Mouse (Mus musculus): Measurements from ENCODE around the gene Ndufb10. TPM values are rescaled to one million over a fixed set of nuclear protein-coding genes. Genes with fewer than 3 reads are reported as not detected.

The Ndufb10 gene
- polyA plus RNA-seq, 1 experiment from 2014 or later, result 262 TPM

DNA sequence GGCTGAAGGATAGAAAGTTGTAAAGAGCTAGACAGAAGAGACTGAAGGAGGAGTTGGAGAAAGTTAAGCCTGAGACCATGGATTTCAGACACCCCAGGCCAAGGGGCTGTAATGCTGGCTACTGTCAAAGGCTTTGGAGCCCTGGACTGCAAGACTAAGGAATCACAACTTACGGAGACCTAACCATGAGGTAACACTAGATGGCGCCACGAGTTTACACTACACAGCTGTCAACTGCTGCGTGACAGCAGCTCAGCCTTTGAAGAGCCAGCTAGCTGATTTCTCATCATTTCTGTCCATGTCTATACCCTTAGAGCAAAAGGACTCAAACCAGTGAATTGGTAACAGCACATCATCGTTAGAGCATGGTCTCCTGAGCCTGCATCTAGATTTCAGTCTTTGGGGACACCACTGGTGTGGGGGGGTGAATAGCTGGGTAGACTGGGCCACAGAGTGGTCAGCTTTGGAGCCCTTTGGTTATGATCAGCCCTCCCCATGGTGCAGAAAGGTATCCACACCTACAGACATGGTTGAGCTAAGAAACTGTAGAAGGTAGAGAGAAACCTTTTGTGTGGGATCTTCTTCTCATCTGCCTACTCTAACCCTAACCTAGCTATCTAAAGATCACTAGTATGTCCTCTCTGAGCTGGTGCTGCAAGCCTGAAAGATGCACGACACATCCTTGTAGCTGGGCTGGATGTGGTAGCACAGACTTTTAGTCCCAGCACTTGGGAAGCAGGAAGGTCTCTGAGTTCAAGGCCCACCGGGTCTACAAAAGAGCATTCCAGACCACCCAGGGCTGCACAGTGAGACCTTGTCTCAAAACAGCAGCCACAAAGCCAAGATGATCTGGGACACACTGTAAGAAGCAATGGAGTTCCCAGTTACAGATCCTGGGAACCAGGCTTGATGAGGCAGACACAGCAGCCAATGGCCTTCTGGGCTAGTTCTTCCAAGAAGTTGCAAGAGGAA lies 21.5 kb upstream of the Ndufb10 start:
- H3K4me1 ChIP-seq (replicated peaks), result no peaks in the 10 kb centered on the region
- no peak overlapping the region for H3K4me3 ChIP-seq
- peak; percentile 77 for ATAC-seq (ENCODE audit: low FRiP score)
- H3K4me2 ChIP-seq, result no peak overlapping the region
- H3K36me3 ChIP-seq, result peaks cover 15% of the 10 kb centered on the region
- H3K9me3 ChIP-seq, result no peaks in the 10 kb centered on the region
- peaks cover 36% of the 10 kb centered on the region for H3K27me3 ChIP-seq
- H3K27ac ChIP-seq, result no peak overlapping the region
- no peak overlapping the region for H3K9ac ChIP-seq
- WGBS, result 19% methylated on average over 7 of the region's 7 CpGs

DNA sequence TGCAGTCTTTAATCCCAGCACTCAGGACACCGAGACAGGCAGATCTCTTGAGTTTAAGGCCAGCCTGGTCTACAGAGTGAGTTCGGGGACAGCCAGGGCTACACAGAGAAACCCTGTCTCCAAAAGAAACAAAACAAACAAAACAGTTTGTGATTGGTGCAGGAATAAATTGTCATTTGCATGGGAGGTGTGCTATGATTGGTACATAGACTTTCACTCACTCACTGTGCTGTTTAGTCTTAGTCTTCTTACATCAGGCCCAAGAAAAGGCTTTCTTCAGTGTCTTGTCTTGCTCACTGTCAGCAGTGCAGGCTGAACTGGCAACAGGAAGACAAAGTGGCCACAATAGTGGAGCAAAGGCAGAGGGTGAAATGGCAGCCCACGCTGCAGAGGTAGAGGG lies 20.1 kb upstream of the Ndufb10 start:
- Histone ChIP-seq H3K9me3 (no peaks in the 10 kb centered on the region), H3K4me2 (no peak overlapping the region), H3K27ac (no peak overlapping the region), H3K4me1 (replicated peaks) (no peaks in the 10 kb centered on the region), H3K27me3 (peaks cover 24% of the 10 kb centered on the region; the same call in 1 of the 2 replicates), H3K9ac (0 out of 2 replicates have a peak overlapping the region, but pooled peaks have one; percentile 29), H3K4me3 (no peak overlapping the region), H3K36me3 (peaks cover 21% of the 10 kb centered on the region)
- no peak for ATAC-seq (ENCODE audit: low FRiP score)
- 68% methylated on average over 3 of the region's 3 CpGs for WGBS

DNA sequence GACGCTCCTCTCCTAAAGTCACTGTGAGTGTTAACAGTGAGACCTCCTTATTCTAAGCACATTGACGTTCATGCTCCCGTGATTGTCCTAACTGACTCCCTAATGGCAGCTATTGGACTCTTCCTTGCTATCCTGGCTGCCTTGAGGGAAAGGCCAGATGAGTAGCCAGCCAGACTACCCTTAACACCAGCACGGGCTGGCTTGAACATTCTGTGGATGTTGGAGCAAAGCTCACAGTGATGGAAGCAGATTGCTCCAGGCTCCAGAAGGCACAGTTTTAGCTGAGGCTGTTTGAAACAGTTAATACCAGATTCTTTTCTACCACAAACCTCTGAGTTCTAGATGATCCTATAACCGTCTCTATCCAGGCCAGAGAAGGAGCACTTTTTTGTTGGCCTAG lies 19.6 kb upstream of the Ndufb10 start:
- H3K36me3 ChIP-seq, result peaks cover 21% of the 10 kb centered on the region
- no peak overlapping the region for H3K4me2 ChIP-seq
- H3K27me3 ChIP-seq, result peaks cover 19% of the 10 kb centered on the region; the same call in 1 of the 2 replicates
- no peaks in the 10 kb centered on the region for H3K9me3 ChIP-seq
- no peak overlapping the region for H3K4me3 ChIP-seq
- ATAC-seq (ENCODE audit: low FRiP score), result no peak
- no peaks in the 10 kb centered on the region for H3K4me1 ChIP-seq (replicated peaks)
- WGBS, result 81% methylated on average over 5 of the region's 5 CpGs
- no peak overlapping the region for H3K27ac ChIP-seq
- H3K9ac ChIP-seq, result no peak overlapping the region

DNA sequence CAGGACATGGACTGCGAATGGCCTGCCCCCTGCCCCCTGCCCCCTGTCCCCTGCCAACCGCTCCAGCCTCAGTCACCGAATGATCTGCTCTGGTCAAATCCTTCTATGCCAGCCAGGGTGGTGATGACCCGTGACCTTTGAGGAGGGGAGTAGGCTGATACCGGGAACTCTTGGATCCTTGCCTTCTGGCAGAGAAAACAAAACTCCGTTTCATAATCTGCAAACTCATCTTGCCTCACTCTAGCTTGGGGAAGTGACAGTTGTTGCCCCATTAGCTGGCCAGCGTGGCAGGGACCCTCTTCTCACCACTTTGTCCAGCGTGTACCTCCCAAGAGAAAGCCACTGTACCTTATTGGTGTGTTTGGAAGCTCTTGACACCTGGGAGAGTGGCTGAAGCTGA lies 18.0 kb upstream of the Ndufb10 start:
- H3K9ac ChIP-seq, result 0 out of 2 replicates have a peak overlapping the region, but pooled peaks have one; percentile 55
- WGBS, result 83% methylated on average over 8 of the region's 8 CpGs
- no peak overlapping the region for H3K4me2 ChIP-seq
- no peaks in the 10 kb centered on the region for H3K9me3 ChIP-seq
- no peak overlapping the region for H3K4me3 ChIP-seq
- H3K27ac ChIP-seq, result no peak overlapping the region
- no peak for ATAC-seq (ENCODE audit: low FRiP score)
- H3K4me1 ChIP-seq (replicated peaks), result peaks cover 10% of the 10 kb centered on the region
- peaks cover 21% of the 10 kb centered on the region for H3K36me3 ChIP-seq
- peaks cover 11% of the 10 kb centered on the region; the same call in 1 of the 2 replicates for H3K27me3 ChIP-seq

DNA sequence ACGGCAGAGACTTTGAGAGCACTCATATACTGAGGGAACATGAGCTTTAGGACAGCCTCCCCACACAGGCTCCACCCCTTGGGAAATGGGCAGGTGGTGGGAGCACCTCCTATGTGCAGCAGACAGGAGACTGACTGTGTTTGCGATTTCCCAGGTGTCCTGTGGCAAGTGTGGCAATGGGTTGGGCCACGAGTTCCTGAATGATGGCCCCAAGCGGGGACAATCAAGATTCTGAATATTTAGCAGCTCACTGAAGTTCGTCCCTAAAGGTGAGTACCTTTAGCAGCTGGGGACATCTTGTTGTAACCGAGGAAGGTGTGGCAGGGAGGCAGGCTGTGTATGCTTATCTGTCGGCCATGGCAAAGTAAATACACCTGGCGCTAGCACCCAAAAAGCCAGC lies 15.6 kb upstream of the Ndufb10 start:
- H3K4me3 ChIP-seq, result no peak overlapping the region
- peaks cover 21% of the 10 kb centered on the region for H3K36me3 ChIP-seq
- no peaks in the 10 kb centered on the region for H3K9me3 ChIP-seq
- H3K27ac ChIP-seq, result no peak overlapping the region
- ATAC-seq (ENCODE audit: low FRiP score), result no peak
- peaks cover 27% of the 10 kb centered on the region for H3K4me1 ChIP-seq (replicated peaks)
- no peak overlapping the region for H3K9ac ChIP-seq
- no peaks in the 10 kb centered on the region for H3K27me3 ChIP-seq
- H3K4me2 ChIP-seq, result no peak overlapping the region
- WGBS, result 85% methylated on average over 8 of the region's 8 CpGs

DNA sequence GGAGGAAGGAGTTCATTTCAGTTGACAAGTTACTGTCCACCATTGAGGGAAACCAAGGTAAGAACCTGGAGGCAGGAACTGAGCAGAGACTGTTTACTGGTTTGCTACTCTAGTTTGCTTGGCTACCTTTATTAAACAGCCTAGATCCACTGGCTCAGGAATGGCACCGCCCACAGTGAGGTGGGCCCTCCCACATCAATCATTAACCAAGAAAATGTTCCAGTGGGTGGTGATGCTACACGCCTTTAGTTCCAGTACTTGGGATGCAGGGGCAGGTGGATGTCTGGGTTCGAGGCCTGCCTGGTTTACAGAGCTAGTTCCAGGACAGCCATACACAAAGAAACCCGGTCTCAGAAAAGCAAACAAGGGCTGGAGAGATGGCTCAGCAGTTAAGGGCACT lies 14.0 kb upstream of the Ndufb10 start:
- no peak overlapping the region for H3K4me2 ChIP-seq
- no peak overlapping the region for H3K9ac ChIP-seq
- H3K9me3 ChIP-seq, result no peaks in the 10 kb centered on the region
- ATAC-seq (ENCODE audit: low FRiP score), result no peak
- WGBS, result 84% methylated on average over 4 of the region's 4 CpGs
- H3K4me3 ChIP-seq, result no peak overlapping the region
- no peaks in the 10 kb centered on the region for H3K27me3 ChIP-seq
- no peak overlapping the region for H3K27ac ChIP-seq
- peaks cover 21% of the 10 kb centered on the region for H3K36me3 ChIP-seq
- H3K4me1 ChIP-seq (replicated peaks), result peaks cover 27% of the 10 kb centered on the region

DNA sequence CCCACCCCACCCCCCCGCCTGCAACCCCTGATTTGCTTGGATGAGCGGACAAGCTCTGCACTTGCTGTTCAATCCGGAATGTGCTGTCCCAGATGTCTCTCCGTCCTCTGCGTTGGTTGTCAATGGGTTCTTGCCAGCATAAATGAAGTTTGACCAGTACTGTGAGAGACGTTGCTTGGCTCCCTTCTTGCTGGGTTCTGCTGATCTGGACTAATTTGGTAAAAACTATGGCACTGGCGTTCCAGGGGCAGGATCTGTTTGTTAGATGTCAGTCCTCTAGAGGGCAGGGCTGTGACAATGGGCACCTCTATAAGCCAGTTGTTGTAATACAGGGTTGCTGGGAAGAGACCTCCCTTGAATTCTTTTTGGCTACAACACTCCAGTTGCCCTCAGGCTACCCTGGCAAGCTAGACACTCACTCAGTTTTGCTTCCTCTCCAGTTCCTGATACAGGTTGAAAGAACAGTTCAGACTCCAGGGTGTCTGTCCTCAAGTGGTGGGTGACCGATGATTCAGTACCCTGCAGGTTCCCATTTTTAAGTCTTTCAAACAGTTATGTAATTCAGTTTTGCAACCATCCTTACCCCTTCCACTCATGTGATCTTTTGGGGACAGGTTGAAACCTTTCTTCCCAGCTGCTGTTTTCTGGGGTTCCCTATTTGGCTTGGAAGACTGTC lies 13.0 kb upstream of the Ndufb10 start:
- 28% methylated on average over 8 of the region's 8 CpGs for WGBS
- no peak for ATAC-seq (ENCODE audit: low FRiP score)
- Histone ChIP-seq H3K27ac (no peak overlapping the region), H3K36me3 (peaks cover 16% of the 10 kb centered on the region), H3K4me1 (replicated peaks) (peaks cover 27% of the 10 kb centered on the region), H3K4me3 (peak overlapping the region; percentile 51), H3K9me3 (no peaks in the 10 kb centered on the region), H3K4me2 (peak overlapping the region; percentile 68), H3K27me3 (0 out of 2 replicates have a peak, but pooled peaks cover 3% of the 10 kb centered on the region), H3K9ac (peak overlapping the region; percentile 69; the same call in 1 of the 2 replicates)

DNA sequence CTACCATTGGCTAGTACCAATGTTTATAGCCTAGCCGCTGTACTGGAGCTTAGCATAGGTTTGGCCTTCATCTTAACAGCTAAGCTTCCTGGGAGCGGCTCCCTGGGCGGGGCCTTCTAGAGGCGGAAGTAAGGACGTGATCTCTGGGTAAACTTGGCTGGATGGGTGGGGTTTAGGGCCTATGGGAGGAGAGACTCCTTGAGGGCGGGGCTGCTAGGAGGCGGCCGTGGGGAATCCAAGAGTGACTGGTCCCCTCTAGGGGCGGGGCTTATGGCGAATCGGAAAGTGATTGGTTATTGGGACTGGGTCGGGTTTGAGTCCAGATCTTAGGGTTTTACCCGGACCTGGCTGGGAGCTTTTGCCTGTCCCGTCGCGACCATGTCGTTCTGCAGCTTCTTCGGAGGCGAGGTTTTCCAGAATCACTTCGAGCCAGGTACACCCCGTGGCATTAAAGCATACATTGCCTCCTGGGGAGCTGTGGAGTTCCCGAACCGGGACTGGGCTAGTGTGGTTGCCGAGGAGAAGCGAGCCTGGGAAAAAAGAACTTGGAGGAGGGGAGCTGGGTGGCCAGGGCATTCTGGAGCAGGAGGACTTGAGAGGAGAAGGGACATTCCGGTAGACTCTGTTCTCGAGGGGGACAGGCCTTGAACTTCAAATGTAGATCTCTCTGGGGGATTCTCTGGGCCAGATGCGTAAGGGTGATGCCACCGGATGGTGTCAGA lies 12.2 kb upstream of the Ndufb10 start, which contains the start of gene Msrb1:
Msrb1 (plus strand) TSS at position 313 of the 722 bp plus-strand sequence.
- Histone ChIP-seq H3K36me3 (peaks cover 10% of the 10 kb centered on the region; the same call in 1 of the 2 replicates), H3K4me3 (peak within 1 kb of the TSS; percentile 51), H3K4me1 (replicated peaks) (peaks cover 27% of the 10 kb centered on the region), H3K27ac (peak within 1 kb of the TSS; percentile 73; the same call in 1 of the 2 replicates), H3K27me3 (0 out of 2 replicates have a peak, but pooled peaks cover 8% of the 10 kb centered on the region), H3K9ac (peak within 1 kb of the TSS; percentile 69), H3K9me3 (no peaks in the 10 kb centered on the region), H3K4me2 (peak within 1 kb of the TSS; percentile 68)
- peak; percentile 94 for ATAC-seq (ENCODE audit: low FRiP score)
- WGBS, result 1% methylated on average over 29 of the region's 29 CpGs

DNA sequence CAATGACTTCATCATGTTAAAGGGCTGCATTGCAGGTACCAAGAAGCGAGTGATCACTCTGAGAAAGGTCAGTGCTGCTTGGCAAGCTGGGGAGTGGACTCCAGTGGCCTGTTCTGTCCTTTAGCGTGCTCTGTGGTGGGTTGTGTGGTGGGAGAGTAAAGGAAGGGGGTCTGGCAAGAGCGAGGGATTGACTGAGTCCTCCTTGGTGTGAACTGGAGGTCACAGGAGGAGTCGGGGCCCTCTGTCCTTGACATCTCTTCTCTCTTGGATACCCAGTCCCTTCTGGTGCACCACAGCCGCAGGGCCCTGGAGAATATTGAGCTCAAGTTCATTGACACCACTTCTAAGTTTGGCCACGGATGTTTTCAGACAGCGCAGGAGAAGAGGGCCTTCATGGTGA lies 11.2 kb upstream of the Ndufb10 start:
- Histone ChIP-seq H3K36me3 (peaks cover 4% of the 10 kb centered on the region; the same call in 1 of the 2 replicates), H3K4me2 (peak overlapping the region; percentile 68), H3K9me3 (no peaks in the 10 kb centered on the region), H3K27me3 (0 out of 2 replicates have a peak, but pooled peaks cover 11% of the 10 kb centered on the region), H3K9ac (no peak overlapping the region), H3K27ac (no peak overlapping the region), H3K4me1 (replicated peaks) (peaks cover 27% of the 10 kb centered on the region), H3K4me3 (0 out of 2 replicates have a peak overlapping the region, but pooled peaks have one; percentile 51)
- WGBS, result 90% methylated on average over 7 of the region's 7 CpGs
- ATAC-seq (ENCODE audit: low FRiP score), result no peak

DNA sequence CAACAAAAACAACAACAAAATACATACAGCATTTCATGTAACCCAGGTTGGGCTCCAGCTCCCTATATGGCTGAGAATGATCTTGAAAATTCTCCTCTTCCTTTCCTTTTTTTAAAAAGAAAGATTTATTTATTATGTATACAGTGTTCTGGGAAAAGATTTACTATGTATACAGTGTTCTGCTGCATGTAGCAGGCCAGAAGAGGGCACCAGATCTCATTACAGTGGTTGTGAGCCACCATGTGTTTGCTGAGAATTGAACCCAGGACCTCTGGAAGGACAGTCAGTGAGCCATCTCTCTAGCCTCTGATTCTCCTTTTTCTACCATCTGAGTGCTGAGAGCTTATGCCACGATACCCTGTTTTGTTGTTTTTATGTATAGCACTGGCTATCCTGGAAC lies 10.2 kb upstream of the Ndufb10 start:
- Histone ChIP-seq H3K36me3 (no peaks in the 10 kb centered on the region), H3K9me3 (no peaks in the 10 kb centered on the region), H3K4me3 (no peak overlapping the region), H3K9ac (no peak overlapping the region), H3K27me3 (0 out of 2 replicates have a peak, but pooled peaks cover 11% of the 10 kb centered on the region), H3K27ac (no peak overlapping the region), H3K4me1 (replicated peaks) (peaks cover 27% of the 10 kb centered on the region), H3K4me2 (no peak overlapping the region)
- 85% methylated on average over 1 of the region's 1 CpGs for WGBS
- ATAC-seq (ENCODE audit: low FRiP score), result no peak

DNA sequence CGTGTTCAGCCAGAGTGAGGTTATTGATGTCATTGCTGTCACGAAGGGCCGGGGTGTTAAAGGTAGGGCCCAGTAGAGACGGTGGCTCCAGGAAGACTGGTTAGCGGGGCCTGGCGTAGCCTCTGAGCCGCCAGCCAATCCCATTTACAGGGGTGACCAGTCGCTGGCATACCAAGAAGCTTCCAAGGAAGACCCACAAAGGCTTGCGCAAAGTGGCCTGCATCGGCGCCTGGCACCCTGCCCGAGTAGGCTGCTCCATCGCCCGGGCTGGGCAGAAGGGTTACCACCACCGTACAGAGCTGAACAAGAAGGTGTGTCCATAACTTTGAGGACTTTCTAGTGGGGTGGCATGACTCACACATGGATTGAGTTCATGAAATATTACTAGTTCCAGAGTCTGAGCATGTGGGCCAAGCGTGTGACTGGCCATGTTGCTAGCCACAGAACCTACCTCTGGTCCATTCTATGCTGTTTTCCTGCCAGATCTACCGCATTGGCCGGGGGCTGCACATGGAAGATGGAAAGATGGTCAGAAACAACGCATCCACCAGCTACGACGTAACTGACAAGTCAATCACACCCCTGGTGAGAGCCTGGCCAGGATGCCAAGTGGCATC lies 9.3 kb upstream of the Ndufb10 start:
- no peak overlapping the region for H3K4me3 ChIP-seq
- 91% methylated on average over 21 of the region's 21 CpGs for WGBS
- H3K36me3 ChIP-seq, result no peaks in the 10 kb centered on the region
- no peak overlapping the region for H3K27ac ChIP-seq
- H3K4me2 ChIP-seq, result no peak overlapping the region
- peaks cover 12% of the 10 kb centered on the region; the same call in 1 of the 2 replicates for H3K27me3 ChIP-seq
- no peak for ATAC-seq (ENCODE audit: low FRiP score)
- no peak overlapping the region for H3K9ac ChIP-seq
- no peaks in the 10 kb centered on the region for H3K9me3 ChIP-seq
- H3K4me1 ChIP-seq (replicated peaks), result peaks cover 27% of the 10 kb centered on the region
